Mouse (Mus musculus) lung, adult 2 months (tissue): ENCODE data around the gene Lgals3. TPM values are rescaled to one million over a fixed set of nuclear protein-coding genes. Genes with fewer than 3 reads are reported as not detected.
A peak's percentile ranks its signal among the peaks of the same experiment; 100 is the strongest.
"Not testable (repeated sequence)": the region's sequence is repeated elsewhere in the genome, so short reads cannot be mapped to it uniquely, and the experiment has no call there.

Experiments used
- DNase-seq: peaks from one replicate; pipeline ENCODE4 v3.0.0; 2022
- H3K4me1 ChIP-seq: fragments of 200-500 bp; 2 replicates; pipeline ENCODE4 v1.6.1; 2011; ENCODE audit warnings: low read length; ENCODE audit not compliant: control insufficient read depth, insufficient read depth
- H3K4me3 ChIP-seq: fragments of 200-500 bp; replicated peaks from 2 replicates; pipeline ENCODE3; 2011; ENCODE audit warnings: low read depth, mild to moderate bottlenecking, control low read depth, low read length; ENCODE audit errors: extremely low read depth
- CTCF ChIP-seq: fragments of 200-500 bp; IDR thresholded peaks from 2 replicates; pipeline ENCODE4 v1.5.1; 2011; ENCODE audit warnings: mild to moderate bottlenecking, low read length, control low read depth; ENCODE audit not compliant: insufficient read depth
- POLR2A ChIP-seq: fragments of 200-500 bp; IDR thresholded peaks from 2 replicates; pipeline ENCODE4 v1.6.1; 2011; ENCODE audit warnings: low read depth, mild to moderate bottlenecking, control low read depth, low read length, borderline replicate concordance; ENCODE audit errors: extremely low read depth
- WGBS: fragments of 180-500 bp; shearing (Covaris S2); methylation state at CpG from one replicate; pipeline ENCODE4 v1.1.7; 2018; 5-methylcytosine and 5-hydroxymethylcytosine counted together
- polyA plus RNA-seq: library from polyadenylated mRNA; depleted of rRNA; stranded (reverse); fragments of >200 nt; gene quantifications from 2 replicates; pipeline ENCODE4 v1.2.3, GENCODE M21; 2012; rRNA removed

Lgals3 gene
- 276 and 279 TPM in 2 replicates for polyA plus RNA-seq

GRCm38 (mm10) chr14:47367461-47367860 lies at the start of gene Lgals3:
Gene Lgals3, plus strand, starts transcription at chr14:47367751.
- 34% methylated on average over 9 of the region's 9 CpGs for WGBS
- no peak within 1 kb of the TSS for H3K4me3 ChIP-seq
- peak; percentile 34 for DNase-seq
- TF ChIP-seq CTCF, result no peak
- H3K4me1 ChIP-seq, result peaks cover 2% of the 10 kb centered on the region

- 84% methylated on average over 5 of the region's 5 CpGs for WGBS
- H3K4me1 ChIP-seq, result no peaks in the 10 kb centered on the region
- no peak for DNase-seq
- TF ChIP-seq POLR2A (no peak), CTCF (no peak)
- no peak overlapping the region for H3K4me3 ChIP-seq
These were observed 48.2 kb upstream of the Lgals3 start for GRCm38 (mm10) chr14:47319362-47319761.

GRCm38 (mm10) chr14:47321581-47321980 lies 46.0 kb upstream of the Lgals3 start:
- H3K4me3 ChIP-seq, H3K4me1 ChIP-seq, DNase-seq: not testable (repeated sequence)
- WGBS, result 91% methylated on average over 7 of the region's 8 CpGs

DNA sequence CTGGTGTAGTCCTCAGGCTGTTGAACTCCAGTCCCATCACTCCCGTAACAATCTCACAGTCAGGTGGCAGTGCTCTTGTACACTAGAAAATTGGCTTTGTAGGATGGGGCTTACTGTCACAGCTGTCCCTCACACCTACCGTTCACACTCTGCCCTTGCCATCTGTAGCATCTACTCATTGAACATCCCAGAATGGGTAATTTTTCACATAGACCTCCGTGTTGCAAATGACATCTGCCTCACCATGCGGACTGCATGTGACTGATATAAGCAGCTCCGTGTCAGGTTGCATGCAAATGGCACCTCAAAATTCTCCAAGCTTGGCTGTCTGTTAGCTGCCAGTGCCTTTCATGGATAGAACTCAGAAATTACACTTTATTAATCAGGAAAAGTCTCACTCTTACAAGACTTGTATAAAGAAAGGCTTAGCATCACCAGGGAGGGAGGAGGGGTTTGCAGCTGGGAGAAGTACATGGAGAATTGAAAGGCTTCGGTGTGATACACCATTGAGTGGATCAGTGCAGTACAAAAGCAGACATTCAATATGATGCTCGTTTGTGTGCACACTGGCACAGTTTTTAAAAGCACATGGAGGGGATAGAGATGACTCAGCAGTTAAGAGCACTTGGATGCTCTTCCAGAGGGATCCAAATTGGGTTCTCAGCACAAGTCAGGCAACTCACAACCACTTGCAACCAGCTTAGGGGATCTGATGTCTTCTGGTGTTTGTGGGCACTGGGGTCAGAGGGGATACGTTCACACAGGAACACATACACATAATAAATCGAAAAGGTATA lies 41.4 kb upstream of the Lgals3 start:
- H3K4me1 ChIP-seq, result no peaks in the 10 kb centered on the region
- WGBS, result 81% methylated on average over 9 of the region's 9 CpGs

DNA sequence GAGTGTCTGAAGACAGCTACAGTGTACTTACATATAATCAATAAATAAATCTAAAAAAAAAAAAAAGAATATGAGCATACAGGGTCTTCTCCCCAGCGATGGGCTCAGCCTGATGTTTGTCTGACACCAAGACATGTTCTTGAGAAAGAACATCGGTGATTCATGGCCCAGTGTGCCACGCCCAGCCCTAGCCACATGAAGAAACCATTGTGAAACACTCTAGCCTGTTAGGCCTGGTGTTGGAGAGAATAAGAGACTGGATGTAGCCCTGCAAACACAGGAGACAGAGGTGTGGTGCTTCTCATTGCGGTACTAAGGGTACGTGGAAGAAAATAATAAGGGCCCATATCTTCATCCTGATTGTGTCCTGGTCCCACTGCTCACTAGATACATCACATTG lies 40.2 kb upstream of the Lgals3 start:
- no peak for DNase-seq
- 80% methylated on average over 5 of the region's 5 CpGs for WGBS
- H3K4me1 ChIP-seq, result no peaks in the 10 kb centered on the region
- no peak for TF ChIP-seq CTCF
- TF ChIP-seq POLR2A, result no peak
- H3K4me3 ChIP-seq, result no peak overlapping the region

More for the DNA sequence above, 41.4 kb upstream of the Lgals3 start:
- DNase-seq, result no peak
- no peak overlapping the region for H3K4me3 ChIP-seq
- no peak for TF ChIP-seq CTCF
- no peak for TF ChIP-seq POLR2A

GRCm38 (mm10) chr14:47331920-47332319 lies 35.6 kb upstream of the Lgals3 start:
- DNase-seq, result no peak
- Histone ChIP-seq H3K4me3 (no peak overlapping the region), H3K4me1 (no peaks in the 10 kb centered on the region)
- TF ChIP-seq POLR2A (no peak), CTCF (no peak)
- WGBS, result 63% methylated on average over 5 of the region's 5 CpGs

DNA sequence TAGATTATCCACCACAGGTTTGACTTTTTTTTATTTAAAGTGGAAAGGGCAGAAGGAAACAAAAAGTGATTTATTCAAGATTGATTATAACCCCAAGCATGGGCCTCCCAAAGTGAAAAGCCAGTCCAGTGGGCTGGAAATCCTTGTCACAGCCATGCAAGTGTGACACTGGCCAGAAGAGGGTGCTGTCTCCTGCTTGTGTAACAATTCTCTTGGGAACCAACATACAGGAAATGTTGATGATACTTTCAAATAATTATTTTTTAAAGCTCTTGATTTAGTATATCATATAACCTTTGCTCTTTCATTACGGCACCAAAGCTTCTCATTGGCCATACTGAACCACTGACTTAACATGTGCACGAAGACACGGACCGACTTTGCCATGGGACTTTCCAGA lies 32.7 kb upstream of the Lgals3 start:
- Histone ChIP-seq H3K4me3 (no peak overlapping the region), H3K4me1 (no peaks in the 10 kb centered on the region)
- TF ChIP-seq CTCF (peak; percentile 81), POLR2A (no peak)
- peak; percentile 62 for DNase-seq
- WGBS, result 73% methylated on average over 4 of the region's 4 CpGs

DNA sequence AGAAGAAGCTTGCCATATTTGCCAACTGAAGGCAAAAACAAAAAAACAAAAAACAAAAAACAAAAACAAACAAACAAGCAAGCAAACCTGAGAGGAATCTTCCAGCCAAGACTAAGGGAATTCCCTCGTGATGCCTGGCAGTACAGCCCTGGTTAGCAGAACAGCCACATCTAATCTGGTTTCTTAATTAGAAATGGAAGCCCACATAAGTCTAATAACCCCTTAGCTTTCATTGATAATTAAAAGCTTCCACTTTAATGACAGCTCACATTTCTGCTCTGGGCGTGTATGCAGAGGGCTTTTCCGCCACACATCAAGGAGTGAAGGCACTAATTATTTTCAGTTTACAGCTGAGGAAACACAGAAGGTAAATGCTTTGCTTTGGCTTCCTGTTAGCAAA lies 32.3 kb upstream of the Lgals3 start:
- TF ChIP-seq CTCF, result no peak
- H3K4me3 ChIP-seq, result no peak overlapping the region
- no peak for DNase-seq
- no peaks in the 10 kb centered on the region for H3K4me1 ChIP-seq
- 75% methylated on average over 3 of the region's 3 CpGs for WGBS

DNA sequence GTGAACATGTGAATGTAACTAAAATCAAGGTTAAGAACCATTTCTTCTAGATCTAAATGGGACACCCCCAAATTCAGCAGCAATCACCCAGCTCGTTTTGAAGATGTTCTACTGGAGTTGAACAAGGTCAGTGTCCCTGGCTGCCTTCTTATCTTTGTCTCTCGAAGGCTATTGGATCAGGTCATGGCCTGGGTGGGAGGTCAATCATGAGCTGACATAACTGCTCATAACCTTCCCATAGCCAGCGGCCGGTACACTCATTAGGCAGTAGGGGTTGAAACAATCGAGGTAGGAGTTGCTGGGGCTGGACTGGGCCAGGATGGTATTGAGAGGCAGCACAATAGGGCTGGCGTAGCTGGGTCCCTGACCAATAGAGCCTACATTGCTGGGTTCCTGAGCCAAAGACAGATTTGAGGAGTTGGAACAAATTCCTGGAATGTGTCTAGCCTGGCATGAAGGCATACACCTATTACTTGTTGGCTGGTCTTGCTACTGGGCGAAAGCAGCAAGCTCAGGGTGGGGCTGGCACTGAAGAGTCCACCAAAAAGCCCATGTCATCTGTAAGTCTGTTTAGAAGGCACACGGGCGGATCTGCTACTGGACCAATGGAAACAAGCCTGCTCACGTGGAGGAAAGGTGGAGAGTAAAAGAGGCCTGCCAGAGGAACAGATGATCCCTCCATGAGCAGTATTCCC lies 27.2 kb upstream of the Lgals3 start:
- Histone ChIP-seq H3K4me3 (no peak overlapping the region), H3K4me1 (no peaks in the 10 kb centered on the region)
- WGBS, result 79% methylated on average over 10 of the region's 10 CpGs
- no peak for DNase-seq
- TF ChIP-seq CTCF, result no peak

DNA sequence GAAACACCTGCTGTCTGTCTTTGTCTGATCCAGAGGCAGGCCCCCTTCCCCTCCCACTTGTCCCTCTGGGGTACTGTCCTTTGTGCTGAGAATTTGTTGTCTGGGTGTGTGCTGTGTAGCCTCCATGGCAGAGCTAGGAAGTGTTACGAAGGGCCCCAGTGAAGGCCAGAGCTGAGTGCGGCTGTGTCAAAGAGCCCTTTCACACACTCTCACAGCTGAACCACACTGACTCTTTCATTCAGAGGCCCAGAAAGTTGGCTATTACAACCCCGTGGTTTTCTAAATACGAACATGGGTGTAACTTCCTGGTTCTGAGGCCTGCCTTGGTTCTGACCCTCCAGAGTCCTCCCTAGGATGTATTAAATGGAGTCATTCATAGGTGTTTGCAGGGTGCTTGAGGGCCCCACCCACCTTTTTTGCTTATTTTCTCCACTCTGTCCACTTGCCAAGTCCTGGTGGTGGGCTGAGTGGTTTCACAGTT lies 25.7 kb upstream of the Lgals3 start:
- H3K4me3 ChIP-seq, result no peak overlapping the region
- WGBS, result 62% methylated on average over 4 of the region's 4 CpGs
- no peak for TF ChIP-seq CTCF
- TF ChIP-seq POLR2A, result no peak
- H3K4me1 ChIP-seq, result no peaks in the 10 kb centered on the region
- DNase-seq, result no peak

DNA sequence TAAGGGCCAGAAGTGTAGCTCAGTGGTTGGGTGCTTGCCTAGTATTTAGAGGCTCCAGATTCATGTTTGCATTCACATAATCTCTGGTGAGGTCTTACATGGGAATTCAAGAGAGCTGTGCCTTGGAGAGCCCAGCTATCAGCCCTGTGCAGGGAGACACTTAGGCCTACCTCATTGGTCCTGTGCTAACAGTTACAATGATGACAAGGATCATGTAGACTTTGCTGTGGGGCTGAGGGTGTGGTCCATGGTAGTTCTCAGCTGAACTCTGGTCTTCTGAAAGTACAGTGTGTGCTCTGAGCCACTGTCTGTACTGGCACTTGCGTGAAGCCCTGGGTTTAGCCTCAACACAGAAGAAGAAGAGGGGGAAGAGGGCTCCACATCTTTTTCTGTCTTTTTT lies 20.8 kb upstream of the Lgals3 start:
- H3K4me3 ChIP-seq, result no peak overlapping the region
- TF ChIP-seq POLR2A (no peak), CTCF (no peak)
- WGBS, result 82% methylated on average over 1 of the region's 1 CpGs

More for the DNA sequence above, 20.8 kb upstream of the Lgals3 start:
- H3K4me1 ChIP-seq, result no peaks in the 10 kb centered on the region
- no peak for DNase-seq
